19 mouse cellular contexts compared by ENCODE assay signal in genomic region chr3:22892735-22893134, GRCm38 (mm10).
"Had no signal": no experiment of that assay in that cellular context is flagged by ENCODE, and none has a peak within 500 bp of the region (broad histone marks: within the 10 kb centered on the region; RNA-seq: fewer than 3 reads in every experiment).

No protein-coding gene starts in this region.

- DNase-seq: liver, embryonic 13.5 days; liver, postnatal 0 days; midbrain, embryonic 14.5 days; retina, postnatal 1 day; right cerebral cortex, adult 18-20 months; right cerebral cortex, postnatal 25 days; right cerebral cortex, postnatal 4 days; spleen, adult 18-20 months; thymus, adult 18-20 months; thymus, postnatal 14 days; thymus, postnatal 36 days had no signal

- H3K9me3 ChIP-seq: liver, embryonic 13.5 days; liver, embryonic 15.5 days; midbrain, embryonic 10.5 days; midbrain, embryonic 12.5 days; neural tube, embryonic 13.5 days; neural tube, embryonic 15.5 days had no signal

- H3K27ac ChIP-seq: liver, embryonic 13.5 days; liver, embryonic 15.5 days; midbrain, embryonic 10.5 days; midbrain, embryonic 12.5 days; neural tube, embryonic 13.5 days; neural tube, embryonic 15.5 days had no signal

- H3K9ac ChIP-seq: liver, embryonic 13.5 days; liver, embryonic 15.5 days; liver, postnatal 0 days; midbrain, embryonic 12.5 days; neural tube, embryonic 13.5 days; neural tube, embryonic 15.5 days had no signal

- H3K4me1 ChIP-seq: liver, embryonic 13.5 days; liver, embryonic 15.5 days; midbrain, embryonic 10.5 days; midbrain, embryonic 12.5 days; neural tube, embryonic 13.5 days; neural tube, embryonic 15.5 days had no signal

- H3K27me3 ChIP-seq: liver, embryonic 13.5 days; liver, embryonic 15.5 days; midbrain, embryonic 12.5 days; neural tube, embryonic 13.5 days; neural tube, embryonic 15.5 days had no signal

- ATAC-seq: liver, postnatal 0 days; midbrain, embryonic 16.5 days had no signal

- H3K36me3 ChIP-seq: liver, embryonic 13.5 days; liver, embryonic 15.5 days; midbrain, embryonic 10.5 days; midbrain, embryonic 12.5 days; neural tube, embryonic 13.5 days; neural tube, embryonic 15.5 days had no signal

- H3K4me3 ChIP-seq: liver, embryonic 13.5 days; liver, embryonic 15.5 days; midbrain, embryonic 10.5 days; midbrain, embryonic 12.5 days; myocyte; neural tube, embryonic 13.5 days; neural tube, embryonic 15.5 days had no signal

- H3K4me2 ChIP-seq: liver, embryonic 11.5 days; liver, embryonic 13.5 days; liver, embryonic 15.5 days; midbrain, embryonic 12.5 days; neural tube, embryonic 13.5 days; neural tube, embryonic 15.5 days had no signal
